Mouse (Mus musculus) granulocyte monocyte progenitor cell, adult 5-6 weeks (primary cell): ENCODE results near the gene Olfr1510. TPM values are rescaled to one million over a fixed set of nuclear protein-coding genes. Genes with fewer than 3 reads are reported as not detected.

ENCODE experiments used
- ATAC-seq: replicated peaks from 2 replicates; pipeline ENCODE4 v1.8.0; 2016; ENCODE audit warnings: mild to moderate bottlenecking, moderate TSS enrichment, inconsistent platforms; ENCODE audit not compliant: poor library complexity, severe bottlenecking
- total RNA-seq, 2 experiments: library from RNA; stranded (forward) in 1 of 2; stranded (reverse) in 1 of 2; fragments of 200-712, 200-1000 nt in 1 of 2; fragments of >200 nt in 1 of 2; fragmentation: Nextera tagmentation in 1 of 2; gene quantifications; 2 replicates each; pipeline ENCODE4 v1.2.3; 2014 to 2017

Gene Olfr1510
- not detected in 2 replicates for total RNA-seq (2014; fragmentation: Nextera tagmentation)
- not detected in 2 replicates for total RNA-seq (2017)

GRCm38 (mm10) chr14:52414273-52414672, at the start of gene Olfr1510:
Gene Olfr1510 (minus strand): TSS chr14:52414373.
- ATAC-seq, result no peak

GRCm38 (mm10) chr14:52461928-52462327, 47.8 kb upstream of the Olfr1510 start:
- peak; percentile 55 for ATAC-seq

- peak; percentile 99 for ATAC-seq
Measured at GRCm38 (mm10) chr14:52451138-52451537, 37.0 kb upstream of the Olfr1510 start.

GRCm38 (mm10) chr14:52442690-52443089, 28.5 kb upstream of the Olfr1510 start, which contains the start of gene Olfr1509:
Gene Olfr1509 (plus strand): TSS chr14:52442990.
- ATAC-seq, result no peak

- ATAC-seq, result no peak
Measured at GRCm38 (mm10) chr14:52427686-52428085, 13.5 kb upstream of the Olfr1510 start.

- peak; percentile 98 for ATAC-seq
Measured at GRCm38 (mm10) chr14:52410142-52410919, 3.8 kb downstream of the Olfr1510 start.

GRCm38 (mm10) chr14:52397279-52397678, 16.9 kb downstream of the Olfr1510 start, which contains the start of gene Olfr1511:
Gene Olfr1511 (minus strand): TSS chr14:52397379.
- no peak for ATAC-seq

- peak; percentile 96 for ATAC-seq
Measured at GRCm38 (mm10) chr14:52390084-52390848, 23.9 kb downstream of the Olfr1510 start.

GRCm38 (mm10) chr14:52379068-52379467, 35.1 kb downstream of the Olfr1510 start, which contains the start of gene Olfr1512:
Gene Olfr1512 (minus strand): TSS chr14:52379168.
- ATAC-seq, result no peak

- no peak for ATAC-seq
Measured at GRCm38 (mm10) chr14:52368741-52369140, 45.4 kb downstream of the Olfr1510 start.

Other genes with a start within 250 kb of the Olfr1510 start
- 91.5 and 98.8 TPM in 2 replicates for gene Supt16, start 217.0 kb downstream of the Olfr1510 start, total RNA-seq (2014; fragmentation: Nextera tagmentation)
- 229 and 242 TPM in 2 replicates for gene Supt16, start 217.0 kb downstream of the Olfr1510 start, total RNA-seq (2017)
- gene Chd8, start 156.6 kb downstream of the Olfr1510 start, total RNA-seq (2014; fragmentation: Nextera tagmentation), result 71.1 and 96.4 TPM in 2 replicates
- gene Chd8, start 156.6 kb downstream of the Olfr1510 start, total RNA-seq (2017), result 60.1 and 63.5 TPM in 2 replicates
- 44.1 and 47.1 TPM in 2 replicates for gene Tox4, start 135.2 kb downstream of the Olfr1510 start, total RNA-seq (2014; fragmentation: Nextera tagmentation)
- 43.1 and 45.9 TPM in 2 replicates for gene Tox4, start 135.2 kb downstream of the Olfr1510 start, total RNA-seq (2017)
- 10.5 and 21.9 TPM in 2 replicates for gene Rab2b, start 134.8 kb downstream of the Olfr1510 start, total RNA-seq (2014; fragmentation: Nextera tagmentation)
- gene Rab2b, start 134.8 kb downstream of the Olfr1510 start, total RNA-seq (2017), result 4.1 and 8.7 TPM in 2 replicates
- gene Mettl3, start 109.2 kb downstream of the Olfr1510 start, total RNA-seq (2014; fragmentation: Nextera tagmentation), result 47.6 and 54.5 TPM in 2 replicates
- 33.6 and 33.7 TPM in 2 replicates for gene Mettl3, start 109.2 kb downstream of the Olfr1510 start, total RNA-seq (2017)
- gene Sall2, start 85.6 kb downstream of the Olfr1510 start, total RNA-seq (2014; fragmentation: Nextera tagmentation), result 0.45 TPM in 1 of 2 replicates, not detected in the other
- gene Sall2, start 85.6 kb downstream of the Olfr1510 start, total RNA-seq (2017), result 0.39 and 0.46 TPM in 2 replicates
- gene Olfr1513, start 58.0 kb downstream of the Olfr1510 start, total RNA-seq (2014; fragmentation: Nextera tagmentation), result not detected in 2 replicates
- not detected in 2 replicates for gene Olfr1513, start 58.0 kb downstream of the Olfr1510 start, total RNA-seq (2017)
- gene Olfr1512, start 35.2 kb downstream of the Olfr1510 start, total RNA-seq (2014; fragmentation: Nextera tagmentation), result not detected in 2 replicates
- not detected in 2 replicates for gene Olfr1512, start 35.2 kb downstream of the Olfr1510 start, total RNA-seq (2017)
- not detected in 2 replicates for gene Olfr1511, start 17.0 kb downstream of the Olfr1510 start, total RNA-seq (2014; fragmentation: Nextera tagmentation)
- not detected in 2 replicates for gene Olfr1511, start 17.0 kb downstream of the Olfr1510 start, total RNA-seq (2017)
- not detected in 2 replicates for gene Olfr1509, start 28.6 kb upstream of the Olfr1510 start, total RNA-seq (2014; fragmentation: Nextera tagmentation)
- gene Olfr1509, start 28.6 kb upstream of the Olfr1510 start, total RNA-seq (2017), result not detected in 2 replicates
- gene Olfr1508, start 53.1 kb upstream of the Olfr1510 start, total RNA-seq (2014; fragmentation: Nextera tagmentation), result not detected in 2 replicates
- not detected in 2 replicates for gene Olfr1508, start 53.1 kb upstream of the Olfr1510 start, total RNA-seq (2017)
- gene Olfr1507, start 81.4 kb upstream of the Olfr1510 start, total RNA-seq (2014; fragmentation: Nextera tagmentation), result not detected in 2 replicates
- gene Olfr1507, start 81.4 kb upstream of the Olfr1510 start, total RNA-seq (2017), result not detected in 2 replicates